Mouse (Mus musculus) limb, embryonic 14.5 days (tissue): ENCODE results near the gene Mypn. TPM values are rescaled to one million over a fixed set of nuclear protein-coding genes. Genes with fewer than 3 reads are reported as not detected.

Source experiments
- ATAC-seq: fragments of 200-750 bp; cut with Nextera tagmentation; 2 replicates; pipeline ENCODE4 v1.8.0; 2017; ENCODE audit warnings: low read depth, moderate number of reproducible peaks, moderate TSS enrichment; ENCODE audit not compliant: low FRiP score
- DNase-seq: peaks from one replicate; pipeline ENCODE4 v3.0.0-alpha.2; 2015; ENCODE audit warnings: low spot score
- H3K27ac ChIP-seq: fragments of 300-500 bp; sonication (generic); replicated peaks from 2 replicates; pipeline ENCODE4 v1.5.1; 2014; ENCODE audit warnings: low read depth, mild to moderate bottlenecking, low read length, moderate library complexity, mixed read lengths
- H3K27me3 ChIP-seq: fragments of 300-500 bp; sonication (generic); 2 replicates; pipeline ENCODE4 v1.6.1; 2014; ENCODE audit warnings: low read length, mixed read lengths; ENCODE audit not compliant: control insufficient read depth, insufficient read depth
- H3K36me3 ChIP-seq: fragments of 300-500 bp; sonication (generic); 2 replicates; pipeline ENCODE4 v1.6.1; 2014; ENCODE audit warnings: mild to moderate bottlenecking, low read length, moderate library complexity, mixed read lengths; ENCODE audit not compliant: control insufficient read depth, insufficient read depth
- H3K4me1 ChIP-seq: fragments of 300-500 bp; sonication (generic); 2 replicates; pipeline ENCODE4 v1.6.1; 2014; ENCODE audit warnings: antibody characterized with exemption, low read length, mixed read lengths; ENCODE audit not compliant: control insufficient read depth, insufficient read depth
- H3K4me2 ChIP-seq: fragments of 300-500 bp; sonication (generic); replicated peaks from 2 replicates; pipeline ENCODE4 v1.6.1; 2014; ENCODE audit warnings: low read depth, mild to moderate bottlenecking, low read length, moderate library complexity; ENCODE audit not compliant: severe bottlenecking
- H3K4me3 ChIP-seq: fragments of 300-500 bp; sonication (generic); replicated peaks from 2 replicates; pipeline ENCODE4 v1.5.1; 2014; ENCODE audit warnings: low read length
- H3K9ac ChIP-seq: fragments of 300-500 bp; sonication (generic); 2 replicates; pipeline ENCODE4 v1.6.1; 2014; ENCODE audit warnings: mild to moderate bottlenecking, low read depth, low read length, moderate library complexity; ENCODE audit not compliant: severe bottlenecking
- H3K9me3 ChIP-seq: fragments of 300-500 bp; sonication (generic); 2 replicates; pipeline ENCODE4 v1.6.1; 2016; ENCODE audit warnings: low read length; ENCODE audit not compliant: control insufficient read depth
- POLR2A ChIP-seq: fragments of 200-500 bp; IDR thresholded peaks from 2 replicates; pipeline ENCODE4 v1.8.0; 2012; ENCODE audit warnings: inconsistent platforms, mild to moderate bottlenecking, moderate library complexity, borderline replicate concordance; ENCODE audit not compliant: insufficient read depth, insufficient read length; ENCODE audit errors: extremely low read depth
- WGBS: fragments of 180-500 bp; shearing (Covaris S2); extraction: QIAGEN DNeasy Blood & Tissue Kit; methylation state at CpG from one replicate; pipeline ENCODE4 v1.1.7; 2014; 5-methylcytosine and 5-hydroxymethylcytosine counted together
- polyA plus RNA-seq, 2 experiments: library from polyadenylated mRNA; depleted of rRNA in 1 of 2; stranded (reverse) in 1 of 2; unstranded in 1 of 2; fragments of >200 nt; fragmentation: Nextera tagmentation in 1 of 2; extraction: Ambion mirVana in 1 of 2; gene quantifications; 2 replicates each; pipeline versions ENCODE4 v1.2.1 to v1.2.3; 2012 to 2014

Mypn gene
- polyA plus RNA-seq, 2 experiments = 4.8 to 5.4 TPM

- DNase-seq = no peak
- Histone ChIP-seq H3K27ac (no peak overlapping the region), H3K4me1 (no peaks in the 10 kb centered on the region), H3K9me3 (no peaks in the 10 kb centered on the region), H3K36me3 (no peaks in the 10 kb centered on the region), H3K27me3 (no peaks in the 10 kb centered on the region), H3K4me3 (no peak overlapping the region), H3K4me2 (no peak overlapping the region), H3K9ac (no peak overlapping the region)
- 70% methylated on average over 5 of the region's 5 CpGs for WGBS
- no peak for TF ChIP-seq POLR2A
- no peak for ATAC-seq
Measured at GRCm38 (mm10) chr10:63182177-63182768, 21.5 kb downstream of the Mypn start.

- Histone ChIP-seq H3K9me3 (no peaks in the 10 kb centered on the region), H3K9ac (no peak overlapping the region), H3K36me3 (no peaks in the 10 kb centered on the region), H3K4me1 (no peaks in the 10 kb centered on the region), H3K27me3 (no peaks in the 10 kb centered on the region), H3K4me2 (no peak overlapping the region), H3K27ac (no peak overlapping the region), H3K4me3 (no peak overlapping the region)
- DNase-seq = no peak
- TF ChIP-seq POLR2A = no peak
- 83% methylated on average over 1 of the region's 1 CpGs for WGBS
- no peak for ATAC-seq
Measured at GRCm38 (mm10) chr10:63181166-63181565, 22.6 kb downstream of the Mypn start.

GRCm38 (mm10) chr10:63179524-63179923 is 24.2 kb downstream of the Mypn start:
- TF ChIP-seq POLR2A = no peak
- Histone ChIP-seq H3K4me2 (no peak overlapping the region), H3K4me1 (no peaks in the 10 kb centered on the region), H3K9ac (no peak overlapping the region), H3K4me3 (no peak overlapping the region), H3K36me3 (no peaks in the 10 kb centered on the region), H3K27me3 (no peaks in the 10 kb centered on the region), H3K27ac (no peak overlapping the region), H3K9me3 (no peaks in the 10 kb centered on the region)
- WGBS = 88% methylated on average over 10 of the region's 10 CpGs
- DNase-seq = no peak
- ATAC-seq = no peak

- H3K4me3 ChIP-seq = no peak overlapping the region
- no peak overlapping the region for H3K4me2 ChIP-seq
- no peak for TF ChIP-seq POLR2A
- no peak overlapping the region for H3K27ac ChIP-seq
- ATAC-seq (no peak), DNase-seq (no peak)
- H3K4me1 ChIP-seq = no peaks in the 10 kb centered on the region
- no peaks in the 10 kb centered on the region for H3K27me3 ChIP-seq
- no peak overlapping the region for H3K9ac ChIP-seq
- no peaks in the 10 kb centered on the region for H3K9me3 ChIP-seq
- H3K36me3 ChIP-seq = no peaks in the 10 kb centered on the region
- 88% methylated on average over 2 of the region's 2 CpGs for WGBS
Measured at GRCm38 (mm10) chr10:63178318-63178717, 25.4 kb downstream of the Mypn start.

- no peak for TF ChIP-seq POLR2A
- Histone ChIP-seq H3K27me3 (no peaks in the 10 kb centered on the region), H3K36me3 (no peaks in the 10 kb centered on the region), H3K4me3 (no peak overlapping the region), H3K4me2 (no peak overlapping the region), H3K4me1 (no peaks in the 10 kb centered on the region), H3K9me3 (no peaks in the 10 kb centered on the region), H3K27ac (no peak overlapping the region), H3K9ac (no peak overlapping the region)
- DNase-seq (no peak), ATAC-seq (no peak)
- 74% methylated on average over 21 of the region's 21 CpGs for WGBS
Measured at GRCm38 (mm10) chr10:63177286-63178140, 26.2 kb downstream of the Mypn start.
